Mouse (Mus musculus) MEL (cell line): Measurements from ENCODE around the gene Zfp712.

ENCODE experiments used
- CHD2 ChIP-seq: IDR thresholded peaks from 2 replicates; pipeline ENCODE4 v1.6.1; 2011; ENCODE audit warnings: low read length, improper control_type of control experiment
- CTCF ChIP-seq, 3 experiments: IDR thresholded peaks in 2 of 3; conservative IDR thresholded peaks in 1 of 3; 2 replicates each; pipeline ENCODE4 v1.5.1; 2011 to 2012; ENCODE audit warnings: low read length in 3 of 3, low read depth in 2 of 3, mild to moderate bottlenecking in 2 of 3, improper control_type of control experiment in 1 of 3, inconsistent platforms in 1 of 3, mixed read lengths in 1 of 3, moderate library complexity in 1 of 3; ENCODE audit not compliant: control insufficient read depth in 1 of 3, insufficient read depth in 1 of 3, poor library complexity in 1 of 3, severe bottlenecking in 1 of 3
- MXI1 ChIP-seq: IDR thresholded peaks from 2 replicates; pipeline ENCODE4 v1.6.1; 2011; ENCODE audit warnings: mild to moderate bottlenecking, low read depth, low read length, improper control_type of control experiment
- POLR2A ChIP-seq, 2 experiments: IDR thresholded peaks; 2 replicates each; pipeline ENCODE4 v1.6.1; 2011 to 2012; ENCODE audit warnings: low read length in 2 of 2, mild to moderate bottlenecking in 2 of 2, control low read depth in 1 of 2, improper control_type of control experiment in 1 of 2, low read depth in 1 of 2, moderate library complexity in 1 of 2; ENCODE audit not compliant: control insufficient read depth in 1 of 2, insufficient read depth in 1 of 2, poor library complexity in 1 of 2
- SMC3 ChIP-seq: IDR thresholded peaks from 2 replicates; pipeline ENCODE4 v1.6.1; 2011; ENCODE audit warnings: low read depth, low read length, improper control_type of control experiment
- UBTF ChIP-seq: IDR thresholded peaks from 2 replicates; pipeline ENCODE4 v1.6.1; 2012; ENCODE audit warnings: low read depth, mild to moderate bottlenecking, inconsistent platforms, low read length, improper control_type of control experiment, moderate library complexity, borderline replicate concordance; ENCODE audit not compliant: insufficient read depth

DNA sequence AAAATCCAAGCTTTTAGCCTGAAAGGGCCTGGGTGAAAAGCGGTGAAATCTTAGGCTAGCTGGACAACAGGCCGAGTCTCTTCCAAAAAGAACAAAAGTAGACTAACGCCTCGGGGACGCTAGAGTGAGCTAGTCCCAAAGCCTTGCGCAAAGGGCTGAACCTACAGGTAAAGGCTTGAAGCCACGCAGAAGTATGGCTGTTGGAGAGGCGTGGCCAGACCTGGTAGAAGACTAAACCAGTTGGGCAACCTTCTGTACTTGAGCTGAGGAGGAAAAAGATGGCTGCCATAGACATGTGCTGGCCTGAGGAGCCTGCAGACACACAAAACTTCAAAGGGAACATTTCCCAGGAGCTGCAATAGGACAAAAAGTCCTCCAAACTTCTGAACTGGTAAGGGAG lies 4.4 kb upstream of the Zfp712 start:
- no peak for TF ChIP-seq POLR2A (IDR thresholded peaks at IDR 0.05; ENCODE audit: control insufficient read depth in 1 of 2, insufficient read depth in 1 of 2, low read depth in 1 of 2, low read length in 2 of 2, poor library complexity in 1 of 2)
- no peak for TF ChIP-seq MXI1
- TF ChIP-seq UBTF = no peak
- no peak for TF ChIP-seq SMC3
- no peak for TF ChIP-seq CTCF (IDR thresholded peaks at IDR 0.05 in 2 of 3, conservative IDR thresholded peaks at IDR 0.05 in 1 of 3; ENCODE audit: control insufficient read depth in 1 of 3, insufficient read depth in 1 of 3, low read depth in 2 of 3, low read length in 3 of 3, poor library complexity in 1 of 3, severe bottlenecking in 1 of 3)
- no peak for TF ChIP-seq CHD2
